Mouse (Mus musculus) small intestine, adult 2 months (tissue): ENCODE data around the gene Rnase13.

ENCODE experiments used
- CTCF ChIP-seq: fragments of 200-500 bp; IDR thresholded peaks from 2 replicates; pipeline ENCODE4 v1.5.1; 2012; ENCODE audit warnings: low read depth, mild to moderate bottlenecking, control low read depth, inconsistent platforms, low read length, moderate library complexity, mixed read lengths; ENCODE audit not compliant: insufficient replicate concordance, insufficient read length; ENCODE audit errors: extremely low read depth
- POLR2A ChIP-seq: fragments of 200-500 bp; IDR thresholded peaks from 2 replicates; pipeline ENCODE4 v1.6.1; 2012; ENCODE audit warnings: low read depth, mild to moderate bottlenecking, control low read depth, inconsistent platforms, low read length, moderate library complexity

- peak; percentile 52 for TF ChIP-seq POLR2A
- no peak for TF ChIP-seq CTCF
Observed at GRCm38 (mm10) chr14:51913062-51913959, 9.3 kb downstream of the Rnase13 start.
